Mouse (Mus musculus) intestine, embryonic 16.5 days (tissue): ENCODE results near the gene Ranbp17. TPM values are rescaled to one million over a fixed set of nuclear protein-coding genes. Genes with fewer than 3 reads are reported as not detected.

Source experiments
- ATAC-seq: fragments of 200-750 bp; cut with Nextera tagmentation; 2 replicates; pipeline ENCODE4 v1.8.0; 2017; ENCODE audit warnings: moderate TSS enrichment, moderate library complexity
- H3K27ac ChIP-seq: fragments of 300-500 bp; sonication (generic); 2 replicates; pipeline ENCODE4 v1.5.1; 2014; ENCODE audit warnings: mild to moderate bottlenecking, low read length
- H3K27me3 ChIP-seq: fragments of 300-500 bp; sonication (generic); replicated peaks from 2 replicates; pipeline ENCODE4 v1.6.1; 2014; ENCODE audit warnings: low read length, control low read depth, mixed read lengths; ENCODE audit not compliant: control insufficient read depth, insufficient read depth
- H3K36me3 ChIP-seq: fragments of 300-500 bp; sonication (generic); 2 replicates; pipeline ENCODE4 v1.6.1; 2014; ENCODE audit warnings: low read length, control low read depth; ENCODE audit not compliant: control insufficient read depth, insufficient read depth
- H3K4me1 ChIP-seq: fragments of 300-500 bp; sonication (generic); 2 replicates; pipeline ENCODE4 v1.6.1; 2014; ENCODE audit warnings: low read length, control low read depth, mixed read lengths; ENCODE audit not compliant: control insufficient read depth, insufficient read depth
- H3K4me2 ChIP-seq: fragments of 300-500 bp; sonication (generic); 2 replicates; pipeline ENCODE4 v1.6.1; 2014; ENCODE audit warnings: low read depth, low read length, control low read depth
- H3K4me3 ChIP-seq: fragments of 300-500 bp; sonication (generic); 2 replicates; pipeline ENCODE4 v1.5.1; 2014; ENCODE audit warnings: mild to moderate bottlenecking, low read length
- H3K9ac ChIP-seq: fragments of 300-500 bp; sonication (generic); 2 replicates; pipeline ENCODE4 v1.6.1; 2014; ENCODE audit warnings: low read depth, low read length
- H3K9me3 ChIP-seq: fragments of 300-500 bp; sonication (generic); 2 replicates; pipeline ENCODE4 v1.6.1; 2016; ENCODE audit warnings: low read length, control low read depth; ENCODE audit not compliant: control insufficient read depth
- WGBS: fragments of 180-500 bp; shearing (Covaris S2); extraction: QIAGEN DNeasy Blood & Tissue Kit; methylation state at CpG from one replicate; pipeline ENCODE4 v1.1.7; 2014; 5-methylcytosine and 5-hydroxymethylcytosine counted together
- polyA plus RNA-seq: library from polyadenylated mRNA; unstranded; fragments of >200 nt; fragmentation: Nextera tagmentation; extraction: Ambion mirVana; gene quantifications from 2 replicates; pipeline ENCODE4 v1.2.1, GENCODE M21; 2015

The Ranbp17 gene
- polyA plus RNA-seq, 1 experiment from 2014 or later, result 3.2 TPM

GRCm38 (mm10) chr11:33361867-33362266 is 151.7 kb downstream of the Ranbp17 start:
- Histone ChIP-seq H3K9me3 (no peaks in the 10 kb centered on the region), H3K9ac (no peak overlapping the region), H3K4me2 (no peak overlapping the region), H3K4me1 (no peaks in the 10 kb centered on the region), H3K27ac (no peak overlapping the region), H3K27me3 (no peaks in the 10 kb centered on the region), H3K4me3 (no peak overlapping the region), H3K36me3 (no peaks in the 10 kb centered on the region)
- ATAC-seq, result no peak
- 56% methylated on average over 5 of the region's 5 CpGs for WGBS

- no peak overlapping the region for H3K4me2 ChIP-seq
- no peaks in the 10 kb centered on the region for H3K4me1 ChIP-seq
- H3K27me3 ChIP-seq, result no peaks in the 10 kb centered on the region
- no peaks in the 10 kb centered on the region for H3K36me3 ChIP-seq
- H3K27ac ChIP-seq, result no peak overlapping the region
- WGBS, result 86% methylated on average over 2 of the region's 2 CpGs
- no peak for ATAC-seq
- no peaks in the 10 kb centered on the region for H3K9me3 ChIP-seq
- H3K9ac ChIP-seq, result no peak overlapping the region
- H3K4me3 ChIP-seq, result no peak overlapping the region
Measured at GRCm38 (mm10) chr11:33349269-33349668, 164.3 kb downstream of the Ranbp17 start.

- H3K9ac ChIP-seq, result no peak overlapping the region
- no peak overlapping the region for H3K27ac ChIP-seq
- no peak overlapping the region for H3K4me2 ChIP-seq
- ATAC-seq, result no peak
- H3K4me1 ChIP-seq, result no peaks in the 10 kb centered on the region
- H3K4me3 ChIP-seq, result no peak overlapping the region
- 59% methylated on average over 2 of the region's 2 CpGs for WGBS
- no peaks in the 10 kb centered on the region for H3K9me3 ChIP-seq
- H3K27me3 ChIP-seq, result no peaks in the 10 kb centered on the region
- no peaks in the 10 kb centered on the region for H3K36me3 ChIP-seq
Measured at GRCm38 (mm10) chr11:33342061-33342460, 171.5 kb downstream of the Ranbp17 start.

GRCm38 (mm10) chr11:33336552-33337121 is 176.9 kb downstream of the Ranbp17 start:
- 47% methylated on average over 7 of the region's 7 CpGs for WGBS
- no peaks in the 10 kb centered on the region for H3K36me3 ChIP-seq
- H3K9me3 ChIP-seq, result no peaks in the 10 kb centered on the region
- H3K4me1 ChIP-seq, result no peaks in the 10 kb centered on the region
- no peak overlapping the region for H3K27ac ChIP-seq
- H3K4me3 ChIP-seq, result no peak overlapping the region
- H3K4me2 ChIP-seq, result no peak overlapping the region
- no peak for ATAC-seq
- no peak overlapping the region for H3K9ac ChIP-seq
- H3K27me3 ChIP-seq, result no peaks in the 10 kb centered on the region

- Histone ChIP-seq H3K36me3 (no peaks in the 10 kb centered on the region), H3K4me3 (no peak overlapping the region), H3K9me3 (no peaks in the 10 kb centered on the region), H3K9ac (no peak overlapping the region), H3K4me2 (no peak overlapping the region), H3K27me3 (no peaks in the 10 kb centered on the region), H3K27ac (no peak overlapping the region), H3K4me1 (no peaks in the 10 kb centered on the region)
- WGBS, result 88% methylated on average over 3 of the region's 3 CpGs
- no peak for ATAC-seq
Measured at GRCm38 (mm10) chr11:33335616-33336015, 177.9 kb downstream of the Ranbp17 start.

- ATAC-seq, result no peak
- Histone ChIP-seq H3K4me2 (no peak overlapping the region), H3K9ac (no peak overlapping the region), H3K27ac (no peak overlapping the region), H3K4me1 (no peaks in the 10 kb centered on the region), H3K36me3 (no peaks in the 10 kb centered on the region), H3K27me3 (no peaks in the 10 kb centered on the region), H3K9me3 (no peaks in the 10 kb centered on the region), H3K4me3 (no peak overlapping the region)
- 53% methylated on average over 5 of the region's 5 CpGs for WGBS
Measured at GRCm38 (mm10) chr11:33332137-33332536, 181.4 kb downstream of the Ranbp17 start.

- 75% methylated on average over 7 of the region's 7 CpGs for WGBS
- Histone ChIP-seq H3K27me3 (no peaks in the 10 kb centered on the region), H3K36me3 (no peaks in the 10 kb centered on the region), H3K9me3 (no peaks in the 10 kb centered on the region), H3K4me2 (no peak overlapping the region), H3K4me3 (no peak overlapping the region), H3K9ac (no peak overlapping the region), H3K4me1 (no peaks in the 10 kb centered on the region), H3K27ac (no peak overlapping the region)
- no peak for ATAC-seq
Measured at GRCm38 (mm10) chr11:33319006-33319611, 194.4 kb downstream of the Ranbp17 start.

GRCm38 (mm10) chr11:33309566-33309965 is 204.0 kb downstream of the Ranbp17 start:
- H3K4me1 ChIP-seq, result no peaks in the 10 kb centered on the region
- H3K4me3 ChIP-seq, result no peak overlapping the region
- H3K4me2 ChIP-seq, result no peak overlapping the region
- no peaks in the 10 kb centered on the region for H3K9me3 ChIP-seq
- H3K36me3 ChIP-seq, result no peaks in the 10 kb centered on the region
- H3K27me3 ChIP-seq, result no peaks in the 10 kb centered on the region
- 54% methylated on average over 4 of the region's 4 CpGs for WGBS
- no peak overlapping the region for H3K9ac ChIP-seq
- ATAC-seq, result no peak
- H3K27ac ChIP-seq, result no peak overlapping the region

GRCm38 (mm10) chr11:33300859-33301258 is 212.7 kb downstream of the Ranbp17 start:
- WGBS, result 66% methylated on average over 8 of the region's 8 CpGs
- H3K27me3 ChIP-seq, result no peaks in the 10 kb centered on the region
- H3K36me3 ChIP-seq, result no peaks in the 10 kb centered on the region
- H3K4me2 ChIP-seq, result no peak overlapping the region
- no peak overlapping the region for H3K9ac ChIP-seq
- H3K27ac ChIP-seq, result no peak overlapping the region
- H3K9me3 ChIP-seq, result no peaks in the 10 kb centered on the region
- no peaks in the 10 kb centered on the region for H3K4me1 ChIP-seq
- no peak overlapping the region for H3K4me3 ChIP-seq
- ATAC-seq, result no peak

- H3K4me2 ChIP-seq, result no peak overlapping the region
- WGBS, result 71% methylated on average over 11 of the region's 11 CpGs
- H3K9me3 ChIP-seq, result no peaks in the 10 kb centered on the region
- no peak overlapping the region for H3K27ac ChIP-seq
- no peak overlapping the region for H3K4me3 ChIP-seq
- H3K4me1 ChIP-seq, result no peaks in the 10 kb centered on the region
- no peaks in the 10 kb centered on the region for H3K27me3 ChIP-seq
- ATAC-seq, result no peak
- H3K9ac ChIP-seq, result no peak overlapping the region
- no peaks in the 10 kb centered on the region for H3K36me3 ChIP-seq
Measured at GRCm38 (mm10) chr11:33299371-33299770, 214.2 kb downstream of the Ranbp17 start.
